Mouse (Mus musculus) adrenal gland, postnatal 36 days (tissue): Measurements from ENCODE around the gene Asb18. TPM values are rescaled to one million over a fixed set of nuclear protein-coding genes. Genes with fewer than 3 reads are reported as not detected.

Experiments
- total RNA-seq, 2 experiments: library from RNA; stranded (reverse); gene quantifications; 2 replicates each; pipeline ENCODE4 v1.2.3; 2021

The Asb18 gene
- total RNA-seq, 2 experiments from 2014 or later, result not detected

Other genes starting within 250 kb of the Asb18 start
- gene Gbx2, start 83.5 kb downstream of the Asb18 start, total RNA-seq, result not detected
- not detected for gene Iqca, start 138.7 kb upstream of the Asb18 start, total RNA-seq
- 100 to 1,000 TPM; 131 to 146 TPM for gene Ackr3, start 189.3 kb upstream of the Asb18 start, total RNA-seq